Mouse (Mus musculus) embryonic facial prominence, embryonic 11.5 days (tissue): Measurements from ENCODE around the gene Pdrg1. TPM values are rescaled to one million over a fixed set of nuclear protein-coding genes. Genes with fewer than 3 reads are reported as not detected.
A peak's percentile ranks its signal among the peaks of the same experiment; 100 is the strongest.

ENCODE experiments used
- ATAC-seq: fragments of 200-750 bp; cut with Nextera tagmentation; replicated peaks from 2 replicates; pipeline ENCODE4 v1.8.0; 2017; ENCODE audit warnings: low read depth; ENCODE audit not compliant: insufficient number of reproducible peaks, low FRiP score, low TSS enrichment
- DNase-seq: peaks from one replicate; pipeline ENCODE4 v3.0.0-alpha.2; 2015; ENCODE audit warnings: low spot score
- H3K27ac ChIP-seq: fragments of 300-500 bp; sonication (generic); replicated peaks from 2 replicates; pipeline ENCODE4 v1.5.1; 2014; ENCODE audit warnings: mild to moderate bottlenecking, low read depth, low read length, control low read depth
- H3K27me3 ChIP-seq: fragments of 300-500 bp; sonication (generic); 2 replicates; pipeline ENCODE4 v1.6.1; 2014; ENCODE audit warnings: mild to moderate bottlenecking, low read length, moderate library complexity, mixed read lengths; ENCODE audit not compliant: control insufficient read depth, insufficient read depth
- H3K36me3 ChIP-seq: fragments of 300-500 bp; sonication (generic); replicated peaks from 2 replicates; pipeline ENCODE4 v1.6.1; 2014; ENCODE audit warnings: low read depth, mild to moderate bottlenecking, low read length, moderate library complexity, mixed read lengths; ENCODE audit not compliant: control insufficient read depth, insufficient read depth
- H3K4me1 ChIP-seq: fragments of 300-500 bp; sonication (generic); 2 replicates; pipeline ENCODE4 v1.6.1; 2014; ENCODE audit warnings: low read length, mixed read lengths; ENCODE audit not compliant: control insufficient read depth, insufficient read depth
- H3K4me2 ChIP-seq: fragments of 300-500 bp; sonication (generic); 2 replicates; pipeline ENCODE4 v1.6.1; 2014; ENCODE audit warnings: low read depth, mild to moderate bottlenecking, control low read depth, low read length, moderate library complexity
- H3K4me3 ChIP-seq: fragments of 300-500 bp; sonication (generic); 2 replicates; pipeline ENCODE4 v1.5.1; 2014; ENCODE audit warnings: low read depth, low read length, control low read depth
- H3K9ac ChIP-seq: fragments of 300-500 bp; sonication (generic); replicated peaks from 2 replicates; pipeline ENCODE4 v1.6.1; 2014; ENCODE audit warnings: mild to moderate bottlenecking, control low read depth, low read length
- H3K9me3 ChIP-seq: fragments of 300-500 bp; sonication (generic); replicated peaks from 2 replicates; pipeline ENCODE4 v1.6.1; 2016; ENCODE audit warnings: mild to moderate bottlenecking, low read length, inconsistent platforms, mixed read lengths; ENCODE audit not compliant: control insufficient read depth
- WGBS: fragments of 180-500 bp; shearing (Covaris S2); extraction: QIAGEN DNeasy Blood & Tissue Kit; methylation state at CpG from one replicate; pipeline ENCODE4 v1.1.7; 2014; 5-methylcytosine and 5-hydroxymethylcytosine counted together
- polyA plus RNA-seq: library from polyadenylated mRNA; unstranded; fragments of >200 nt; fragmentation: Nextera tagmentation; extraction: Ambion mirVana; gene quantifications from 2 replicates; pipeline ENCODE4 v1.2.1, GENCODE M21; 2014

Gene Pdrg1
- polyA plus RNA-seq, 1 experiment from 2014 or later: 71.4 TPM

- Histone ChIP-seq H3K4me3 (peak within 1 kb of the TSS; percentile 40), H3K36me3 (no peaks in the 10 kb centered on the region), H3K4me1 (no peaks in the 10 kb centered on the region), H3K4me2 (peak within 1 kb of the TSS; percentile 71), H3K27me3 (no peaks in the 10 kb centered on the region), H3K9ac (peak within 1 kb of the TSS; percentile 47), H3K9me3 (no peaks in the 10 kb centered on the region), H3K27ac (no peak within 1 kb of the TSS)
- DNase-seq (peak; percentile 93), ATAC-seq (peak; percentile 86)
- WGBS: 1% methylated on average over 34 of the region's 34 CpGs
These were observed 53.0 kb downstream of the Pdrg1 start, which contains the start of gene Ttll9 for GRCm38 (mm10) chr2:152962091-152962793. TSS of gene Ttll9 (plus strand) at chr2:152962485.

Other genes with a start within 250 kb of the Pdrg1 start
- gene Bcl2l1, start 183.7 kb downstream of the Pdrg1 start, polyA plus RNA-seq: 100 and 107 TPM in 2 replicates
- gene Tpx2, start 167.5 kb downstream of the Pdrg1 start, polyA plus RNA-seq: 170 and 190 TPM in 2 replicates
- gene Mylk2, start 104.1 kb downstream of the Pdrg1 start, polyA plus RNA-seq: 0.08 TPM in 1 of 2 replicates, not detected in the other
- 0.74 and 0.79 TPM in 2 replicates for gene Foxs1, start 82.2 kb downstream of the Pdrg1 start, polyA plus RNA-seq
- 0.45 and 1.00 TPM in 2 replicates for gene Dusp15, start 63.7 kb downstream of the Pdrg1 start, polyA plus RNA-seq
- gene Ttll9, start 52.9 kb downstream of the Pdrg1 start, polyA plus RNA-seq: 0.89 and 1.6 TPM in 2 replicates
- gene Xkr7, start 16.4 kb upstream of the Pdrg1 start, polyA plus RNA-seq: 0.07 and 0.36 TPM in 2 replicates
- 1.3 and 1.7 TPM in 2 replicates for gene Ccm2l, start 50.5 kb upstream of the Pdrg1 start, polyA plus RNA-seq
- gene Hck, start 93.0 kb upstream of the Pdrg1 start, polyA plus RNA-seq: 1.8 TPM in 2 replicates
- gene Tm9sf4, start 145.9 kb upstream of the Pdrg1 start, polyA plus RNA-seq: 82.2 and 84.0 TPM in 2 replicates
- gene Tspyl3, start 210.0 kb upstream of the Pdrg1 start, polyA plus RNA-seq: 8.5 and 8.6 TPM in 2 replicates
- 26.9 and 27.4 TPM in 2 replicates for gene Plagl2, start 226.0 kb upstream of the Pdrg1 start, polyA plus RNA-seq
- 7.5 and 8.0 TPM in 2 replicates for gene Pofut1, start 226.1 kb upstream of the Pdrg1 start, polyA plus RNA-seq